Mouse (Mus musculus) thymus, adult 2 months (tissue): Measurements from ENCODE around the gene Arl15.

Experiments used
- CTCF ChIP-seq: fragments of 200-500 bp; IDR thresholded peaks from 2 replicates; pipeline ENCODE4 v1.5.1; 2012; ENCODE audit warnings: mild to moderate bottlenecking, control low read depth, low read length, moderate library complexity, borderline replicate concordance; ENCODE audit not compliant: control insufficient read depth, poor library complexity, insufficient read depth; ENCODE audit errors: extremely low read depth
- POLR2A ChIP-seq: fragments of 200-500 bp; IDR thresholded peaks from 2 replicates; pipeline ENCODE4 v1.6.1; 2012; ENCODE audit warnings: mild to moderate bottlenecking, low read length, control low read depth, moderate library complexity; ENCODE audit not compliant: control insufficient read depth, poor library complexity, insufficient read depth; ENCODE audit errors: extremely low read depth

DNA sequence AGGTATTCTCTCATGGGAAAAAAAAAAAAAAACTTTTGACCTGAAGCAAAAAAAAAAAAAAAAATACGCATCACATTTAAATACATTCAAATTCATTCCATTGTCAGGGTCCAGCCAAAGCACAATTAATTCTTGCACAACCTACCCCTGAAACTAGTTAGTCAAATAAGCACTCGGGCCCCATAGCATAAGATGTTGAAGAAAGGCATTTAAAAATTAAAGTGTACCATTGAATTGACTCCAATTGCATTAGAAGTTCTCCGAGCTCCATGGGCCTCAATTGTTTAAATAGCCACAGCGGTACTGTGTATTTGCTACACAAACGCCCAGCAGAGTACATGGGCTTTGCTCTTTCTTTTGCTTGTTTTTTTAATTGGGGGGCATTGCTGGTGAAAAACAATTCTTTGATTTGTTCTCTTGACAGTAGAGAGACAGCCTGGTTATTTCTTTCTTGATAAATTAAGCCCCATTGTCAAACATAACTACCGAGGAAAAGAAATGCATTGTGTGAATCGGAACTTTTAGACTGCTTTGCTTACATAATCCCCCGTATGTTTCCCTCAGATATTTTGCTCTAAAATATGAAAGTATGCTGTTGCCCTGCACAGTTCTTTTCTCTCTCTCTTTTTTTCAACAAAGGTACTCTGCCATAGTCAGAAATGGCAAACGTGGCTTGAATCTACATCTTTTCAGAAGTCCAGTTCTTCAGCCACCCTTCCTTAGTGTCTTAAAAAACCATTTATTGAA, 201.4 kb downstream of the Arl15 start:
- TF ChIP-seq CTCF (no peak), POLR2A (no peak)
